Mouse (Mus musculus): ENCODE measurements around the gene Trp53rkb.

Trp53rkb gene

DNA sequence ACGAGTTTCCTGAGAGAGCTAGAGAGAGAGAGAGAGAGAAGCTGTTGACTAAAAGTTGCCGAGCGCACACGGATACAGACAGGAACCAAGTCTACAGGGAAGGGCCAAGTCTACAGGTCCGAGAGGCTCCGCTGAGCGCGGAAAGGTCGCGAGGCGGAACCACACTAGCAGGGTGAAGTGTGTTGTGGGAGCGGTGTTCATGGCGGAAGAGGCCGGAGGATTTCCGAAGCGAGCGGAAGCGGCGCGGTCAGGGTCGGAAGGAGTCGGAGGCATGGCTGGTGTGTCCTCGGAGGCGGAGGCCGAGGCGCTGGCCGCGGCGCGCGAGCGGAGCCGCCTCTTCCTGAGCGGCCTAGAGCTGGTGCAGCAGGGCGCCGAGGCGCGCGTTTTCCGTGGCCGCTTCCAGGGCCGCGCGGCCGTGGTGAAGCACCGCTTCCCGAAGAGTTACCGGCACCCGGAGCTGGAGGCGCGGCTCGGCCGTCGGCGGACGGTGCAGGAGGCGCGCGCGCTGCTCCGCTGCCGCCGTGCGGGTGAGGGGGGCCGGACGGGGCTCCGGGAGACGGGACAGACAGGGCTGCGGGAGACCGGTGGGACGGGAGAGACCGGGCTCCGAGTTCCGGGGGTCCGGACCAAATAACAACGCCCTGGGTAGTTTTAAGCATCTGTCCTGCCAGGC is 1.3 kb downstream of the Trp53rkb start:
- DNase-seq (ENCODE audit: low read depth in 1 of 2, low spot score in 2 of 2), result peak; percentile 67 to 78

DNA sequence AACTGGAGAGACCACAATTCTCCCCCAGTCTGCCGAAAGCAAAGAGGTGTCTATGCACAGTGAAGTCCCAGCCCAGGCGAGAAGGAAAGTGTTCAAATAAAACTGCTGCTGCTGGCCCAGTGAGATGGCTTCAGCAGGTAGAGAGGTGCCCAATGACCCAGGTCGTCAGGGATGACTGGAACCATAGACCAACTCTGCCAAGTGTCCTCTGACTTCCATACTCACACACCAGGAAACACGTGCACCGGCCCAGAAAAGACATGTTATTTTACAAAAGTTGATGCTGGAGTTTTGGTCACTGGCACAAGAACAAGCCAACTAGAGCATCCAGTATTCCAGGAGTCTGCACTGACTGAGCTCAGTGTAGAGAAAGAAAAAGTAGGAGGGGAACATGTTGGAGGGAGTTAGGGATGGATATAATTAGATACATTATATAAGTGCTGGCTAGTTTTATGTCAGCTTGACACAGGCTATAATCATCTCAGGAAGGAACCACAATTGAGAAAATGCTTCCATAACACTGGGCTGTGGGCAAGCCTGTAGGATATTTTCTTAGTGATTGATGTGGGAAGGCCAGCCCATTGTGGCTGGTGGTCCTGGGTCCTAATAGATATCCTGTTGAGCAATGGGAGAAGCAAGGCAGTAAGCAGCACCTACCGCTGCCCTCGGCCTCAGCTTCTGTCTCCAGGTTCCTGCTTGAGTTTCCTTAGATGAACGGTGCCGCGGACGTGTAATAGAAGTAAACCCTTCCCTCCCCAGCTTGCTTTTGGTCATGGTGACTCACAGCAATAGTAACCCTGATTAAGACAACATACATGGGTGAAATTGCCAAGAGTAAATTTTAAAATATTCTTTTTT is 7.5 kb downstream of the Trp53rkb start:
- DNase-seq (ENCODE audit: low read depth in 1 of 2, low spot score in 2 of 2), result no peak

DNA sequence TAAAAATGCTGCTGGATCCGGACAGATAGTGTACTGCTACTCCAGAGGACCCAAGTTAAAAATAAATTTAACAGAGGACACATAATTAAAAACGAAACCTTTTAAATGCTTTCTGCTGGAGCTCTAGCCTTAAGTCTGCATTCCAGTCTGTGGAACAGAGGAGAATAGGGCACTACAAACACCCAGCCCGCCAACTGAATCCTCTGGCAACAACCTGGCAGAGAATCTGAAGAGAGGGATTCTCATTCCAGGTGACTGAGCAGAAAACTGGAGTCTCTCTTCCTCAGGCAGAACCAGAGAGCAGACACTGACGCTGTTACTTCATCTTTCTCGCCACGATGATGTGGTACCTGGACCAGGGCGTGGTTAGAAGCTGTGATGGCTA is 8.1 kb downstream of the Trp53rkb start:
- DNase-seq (ENCODE audit: low read depth in 1 of 2, low spot score in 2 of 2), result no peak

DNA sequence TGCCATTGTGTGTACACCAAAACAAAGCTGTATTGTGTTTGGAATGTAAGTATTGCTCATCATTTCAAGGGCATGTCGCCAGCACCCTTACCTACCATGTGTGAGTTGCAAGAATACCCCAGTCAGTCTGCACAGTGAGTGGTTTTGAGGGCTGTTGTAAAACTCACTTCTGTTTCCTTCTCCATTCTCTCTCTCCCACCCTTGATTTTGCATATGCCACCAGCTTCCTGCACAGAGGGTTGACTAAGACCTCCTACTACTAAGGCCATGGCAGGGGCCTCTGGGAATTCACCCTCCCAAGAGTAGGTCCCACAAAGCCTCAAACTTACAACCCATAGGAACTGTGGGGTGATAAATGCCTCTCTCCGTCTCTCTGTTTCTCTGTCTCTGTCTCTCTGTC is 9.1 kb downstream of the Trp53rkb start:
- DNase-seq (ENCODE audit: low read depth in 1 of 2, low spot score in 2 of 2), result no peak

DNA sequence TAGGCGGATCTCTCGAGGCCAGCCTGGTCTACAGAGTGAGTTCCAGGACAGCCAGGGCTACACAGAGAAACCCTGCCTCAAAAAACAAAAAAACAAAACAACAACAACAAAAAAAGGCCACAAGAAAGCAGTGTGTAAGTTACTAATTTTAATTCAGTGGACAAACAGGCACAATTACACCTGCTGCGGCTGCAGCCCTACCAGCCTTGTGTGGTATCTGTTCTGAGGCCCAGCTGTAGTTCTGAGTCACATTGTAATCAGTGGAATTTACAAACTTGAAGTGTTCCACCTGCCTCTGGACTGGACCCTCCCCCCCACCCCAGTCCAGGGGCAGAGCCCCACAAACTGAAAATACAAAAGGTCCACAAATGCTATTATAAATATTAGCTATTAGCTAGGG is 11.0 kb downstream of the Trp53rkb start:
- DNase-seq (ENCODE audit: low read depth in 1 of 2, low spot score in 2 of 2), result no peak

DNA sequence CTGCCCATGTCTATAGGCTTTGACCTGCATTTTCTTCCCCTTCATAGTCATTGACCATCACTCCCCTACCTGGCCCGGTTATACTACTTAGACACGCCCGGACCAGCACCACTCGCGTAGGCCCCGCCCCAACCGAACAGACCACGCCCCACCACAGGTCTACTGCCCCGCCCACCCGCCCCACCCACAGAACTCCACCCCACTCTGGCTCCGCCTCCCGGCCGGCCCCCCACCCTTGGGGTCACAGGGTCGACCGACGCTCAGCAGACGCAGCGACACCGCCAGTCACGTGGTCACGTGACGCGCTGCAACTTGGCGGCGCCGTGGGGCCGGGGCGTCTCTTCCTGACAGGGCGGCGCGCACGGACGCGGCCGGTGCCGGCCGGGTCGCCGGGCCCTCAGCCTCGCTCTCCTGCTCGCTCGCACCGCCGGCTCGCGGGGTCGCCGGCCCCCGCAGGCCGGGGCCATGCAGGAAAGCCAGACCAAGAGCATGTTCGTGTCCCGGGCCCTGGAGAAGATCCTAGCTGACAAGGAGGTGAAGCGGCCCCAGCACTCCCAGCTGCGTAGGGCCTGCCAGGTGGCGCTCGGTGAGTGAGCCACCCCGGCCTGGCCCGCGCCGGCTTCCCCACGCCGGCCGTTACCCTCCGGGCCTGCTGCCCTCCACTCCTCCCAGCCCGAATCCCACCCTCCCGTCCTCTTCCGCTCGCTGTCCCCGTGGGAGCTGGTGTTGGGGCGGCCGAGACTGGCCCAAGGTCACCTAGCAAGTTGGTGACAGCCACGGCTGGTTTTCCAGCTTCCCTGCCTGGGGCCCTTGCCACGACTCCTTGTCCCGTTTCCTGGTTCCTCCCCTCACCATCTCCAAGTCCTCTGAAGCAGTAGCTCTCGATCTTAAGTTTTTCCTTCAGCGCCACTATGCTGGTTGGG is 13.2 kb downstream of the Trp53rkb start, which contains the start of gene Arfgef2:
Gene Arfgef2 (plus strand): TSS at position 339 of the 923 bp plus-strand sequence.
- DNase-seq (ENCODE audit: low read depth in 1 of 2, low spot score in 2 of 2), result peak; percentile 64 to 82

DNA sequence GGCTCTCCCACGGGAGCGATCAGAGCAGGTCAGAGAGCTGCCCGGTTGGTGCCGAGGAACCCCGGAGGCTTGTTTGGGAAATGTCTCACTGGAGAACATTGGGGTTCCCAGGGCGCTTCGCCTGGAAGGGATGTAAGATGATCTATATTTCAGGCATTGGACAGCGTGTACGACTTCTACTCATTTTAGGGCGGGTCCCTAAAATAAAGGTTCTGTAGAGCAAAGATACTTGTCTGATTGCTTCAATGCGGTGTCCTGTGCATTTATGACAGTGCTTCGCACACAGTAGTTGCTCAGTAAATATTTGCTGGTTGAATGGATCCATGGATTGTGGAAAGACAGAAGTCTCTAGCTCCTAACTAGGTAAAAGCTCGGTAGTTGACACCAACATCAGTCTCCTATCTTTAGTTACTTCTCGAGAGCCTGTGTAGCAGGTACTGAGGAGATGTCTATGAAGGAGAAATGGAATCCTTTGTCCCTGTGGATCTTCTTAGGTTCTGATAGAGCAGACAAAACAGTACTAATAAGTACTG is 13.9 kb downstream of the Trp53rkb start:
- DNase-seq (ENCODE audit: low read depth in 1 of 2, low spot score in 2 of 2), result no peak

DNA sequence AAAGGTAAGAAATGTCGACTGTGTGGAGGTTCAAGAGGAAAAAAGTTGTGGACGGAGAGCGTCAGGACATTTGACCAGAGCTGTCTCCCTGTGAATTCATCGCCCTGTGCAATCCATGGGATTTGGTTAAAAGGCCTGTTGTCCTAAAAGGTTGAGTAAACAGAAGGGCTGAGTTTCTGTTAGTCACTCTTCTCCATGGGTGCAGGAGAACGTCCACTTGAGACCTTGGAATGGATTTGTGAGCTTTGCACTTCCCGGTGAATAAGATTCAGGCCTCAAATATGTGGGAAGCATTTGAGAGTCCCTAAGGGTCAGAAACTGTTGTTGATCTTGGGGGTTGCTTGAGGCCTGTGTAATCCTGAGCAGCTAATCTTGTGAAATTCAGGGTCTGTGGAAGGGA is 14.5 kb downstream of the Trp53rkb start:
- no peak for DNase-seq (ENCODE audit: low read depth in 1 of 2, low spot score in 2 of 2)

DNA sequence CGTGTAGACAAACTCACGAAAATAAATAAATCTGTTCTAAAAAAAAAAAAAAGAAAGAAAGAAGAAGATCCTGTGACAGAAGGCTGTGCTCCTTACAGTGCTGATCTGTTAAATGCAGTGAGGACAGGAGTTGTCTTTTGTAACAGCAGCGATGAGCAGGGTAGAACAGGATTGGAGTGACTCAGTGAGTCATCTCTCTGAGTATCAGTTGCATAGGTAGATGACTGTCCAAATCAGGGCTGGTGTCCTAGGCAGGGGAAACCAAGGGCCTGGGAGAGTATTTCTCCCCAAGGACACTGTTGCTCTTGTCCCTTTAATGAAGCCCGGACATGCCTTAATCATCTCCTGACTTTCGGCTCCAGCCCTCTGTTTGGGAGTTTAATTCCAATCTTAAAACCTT is 17.2 kb downstream of the Trp53rkb start:
- no peak for DNase-seq (ENCODE audit: low read depth in 1 of 2, low spot score in 2 of 2)

DNA sequence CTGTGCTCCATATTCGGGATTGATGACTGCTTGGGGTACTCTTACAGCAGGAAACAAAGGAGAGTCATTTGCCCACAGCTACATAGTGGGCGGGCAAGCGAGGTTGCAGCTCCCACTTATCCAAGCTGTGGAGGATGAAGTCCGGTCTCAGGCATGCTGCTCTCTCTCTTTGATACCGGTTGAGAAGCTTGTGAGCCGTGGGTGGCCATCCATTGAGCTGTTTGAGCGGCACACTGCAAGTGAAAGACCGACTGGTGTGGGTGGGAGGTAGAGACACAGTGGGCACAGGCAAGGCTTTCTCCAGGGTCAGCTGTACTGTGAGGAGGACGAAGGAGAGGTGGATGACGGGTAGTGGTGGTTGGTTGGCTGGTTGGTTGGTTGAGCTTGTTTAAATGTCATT is 18.5 kb downstream of the Trp53rkb start:
- DNase-seq (ENCODE audit: low read depth in 1 of 2, low spot score in 2 of 2), result no peak

DNA sequence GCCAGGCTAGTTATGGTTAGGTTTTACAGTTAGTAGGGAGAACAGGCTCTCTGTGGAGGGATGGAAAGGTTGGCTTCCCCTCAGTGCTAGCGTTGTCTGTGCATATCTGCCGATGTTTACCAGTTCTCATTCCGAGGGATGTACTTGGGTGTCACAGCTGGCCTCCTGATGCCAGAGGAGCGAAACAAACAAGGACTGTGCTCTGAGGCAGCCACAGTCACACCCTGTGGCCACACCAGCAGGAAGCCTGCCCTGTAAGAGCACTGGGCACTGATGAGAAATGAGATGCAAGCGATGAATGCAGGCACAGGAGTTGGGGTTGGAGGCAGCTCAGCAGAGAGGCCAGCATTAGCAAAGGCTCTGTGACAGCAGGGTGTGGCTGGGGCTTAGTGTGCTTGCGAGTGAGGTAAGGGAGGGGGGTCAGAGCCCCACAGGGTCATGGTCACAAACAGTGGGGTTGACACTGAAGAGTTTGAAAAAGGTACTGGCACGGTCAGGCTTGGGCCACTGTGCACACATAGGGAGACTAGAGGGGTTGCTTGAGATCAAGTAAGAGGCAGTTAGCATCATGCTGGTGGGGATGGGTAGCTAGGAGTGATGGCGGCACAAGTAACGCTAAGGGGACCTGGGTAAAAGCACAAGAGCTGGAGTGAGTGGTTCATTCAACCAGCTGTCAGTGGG is 26.3 kb downstream of the Trp53rkb start:
- DNase-seq (ENCODE audit: low read depth in 1 of 2, low spot score in 2 of 2), result no peak

DNA sequence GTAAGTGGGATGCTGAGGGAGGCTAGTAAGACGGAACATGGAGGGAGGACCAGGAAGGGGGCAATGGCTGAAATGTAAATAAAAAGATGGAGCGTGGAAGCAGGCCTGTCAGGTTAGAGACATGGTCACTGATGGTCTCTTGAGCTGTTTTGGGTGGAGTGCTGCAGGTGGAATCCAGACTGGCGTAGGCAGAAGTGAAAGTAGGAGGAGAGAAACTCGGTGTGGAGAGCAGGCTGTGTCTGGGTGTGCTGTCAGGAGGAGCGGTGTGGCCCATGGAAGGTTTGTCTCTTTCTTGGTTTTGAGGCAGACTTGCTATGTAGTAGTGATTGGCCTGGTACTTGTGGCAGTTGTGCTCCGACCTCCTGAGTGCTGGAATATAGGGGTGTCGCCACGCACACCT is 27.5 kb downstream of the Trp53rkb start:
- no peak for DNase-seq (ENCODE audit: low read depth in 1 of 2, low spot score in 2 of 2)

DNA sequence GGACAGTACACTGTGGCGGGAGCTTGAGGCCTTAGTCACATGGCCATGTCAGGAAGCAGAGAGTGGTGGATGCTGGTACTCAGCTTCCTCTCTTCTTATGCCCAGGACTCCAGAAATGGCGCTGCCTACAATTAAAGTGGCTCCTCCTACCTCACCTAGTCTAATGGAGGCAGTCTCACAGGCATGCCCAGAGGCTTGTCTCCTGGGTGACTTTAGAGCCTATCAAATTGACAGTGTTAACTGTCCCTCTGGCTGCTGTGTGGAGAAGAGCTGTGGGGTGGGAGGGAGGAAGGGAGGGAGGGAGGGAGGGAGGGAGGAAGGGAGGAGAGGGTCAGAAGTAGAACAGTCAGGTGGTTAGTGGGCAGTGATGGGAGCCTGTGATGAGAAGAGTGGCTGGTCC is 28.5 kb downstream of the Trp53rkb start:
- no peak for DNase-seq (ENCODE audit: low read depth in 1 of 2, low spot score in 2 of 2)

DNA sequence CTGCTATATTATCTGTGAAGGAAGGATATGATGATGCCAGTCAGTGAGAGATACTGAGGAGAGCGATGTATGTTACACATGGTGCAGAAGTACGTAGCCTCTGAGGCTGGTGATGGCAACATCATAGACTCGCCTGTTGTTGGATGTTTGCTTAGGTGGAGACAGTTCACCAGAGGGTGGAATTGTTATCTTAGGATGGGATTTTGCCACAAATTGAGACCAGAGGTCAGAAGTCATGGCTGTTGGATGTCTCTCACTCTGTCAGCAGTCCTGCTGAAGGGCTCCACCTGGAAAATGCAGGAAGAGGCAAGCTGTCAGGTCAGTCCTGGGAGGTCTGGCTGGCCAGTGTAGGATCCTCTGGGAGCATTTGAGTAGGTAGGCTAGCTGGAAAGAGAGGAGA is 29.1 kb downstream of the Trp53rkb start:
- DNase-seq (ENCODE audit: low read depth in 1 of 2, low spot score in 2 of 2), result no peak

DNA sequence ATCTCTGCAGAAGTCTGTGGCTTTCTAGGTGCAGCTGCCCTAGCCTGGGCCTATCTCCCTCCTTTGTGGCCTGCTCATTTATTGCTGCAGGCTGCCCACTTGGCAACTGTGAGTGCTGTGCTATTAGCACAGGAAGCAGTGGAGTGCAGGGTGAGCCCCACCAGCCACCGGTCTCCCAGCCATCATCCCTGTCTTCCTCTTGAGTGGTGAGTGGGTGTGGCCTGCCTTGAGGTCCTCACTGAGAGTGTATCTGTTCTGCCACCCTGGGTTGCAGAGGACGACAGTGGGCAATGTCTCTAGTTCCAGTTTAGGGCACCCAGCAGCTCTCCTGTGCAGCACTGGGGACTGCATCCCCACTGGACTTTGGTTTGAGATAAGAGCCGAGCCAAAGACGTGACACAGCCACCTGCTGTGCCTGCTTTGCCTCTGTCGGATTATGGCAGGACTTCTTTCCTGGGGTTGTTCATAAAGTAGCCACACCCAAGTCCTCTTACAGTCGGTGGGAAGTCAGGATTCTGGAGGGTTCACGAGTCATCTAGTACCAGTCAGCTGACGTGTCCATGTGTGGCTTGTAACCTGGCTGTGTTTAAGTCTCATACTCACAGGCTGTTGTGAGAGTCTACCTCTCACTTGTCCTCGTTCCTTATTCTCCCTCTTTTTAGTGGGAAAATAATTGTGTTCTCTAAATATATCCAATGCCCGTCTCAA is 29.9 kb downstream of the Trp53rkb start:
- no peak for DNase-seq (ENCODE audit: low read depth in 1 of 2, low spot score in 2 of 2)

DNA sequence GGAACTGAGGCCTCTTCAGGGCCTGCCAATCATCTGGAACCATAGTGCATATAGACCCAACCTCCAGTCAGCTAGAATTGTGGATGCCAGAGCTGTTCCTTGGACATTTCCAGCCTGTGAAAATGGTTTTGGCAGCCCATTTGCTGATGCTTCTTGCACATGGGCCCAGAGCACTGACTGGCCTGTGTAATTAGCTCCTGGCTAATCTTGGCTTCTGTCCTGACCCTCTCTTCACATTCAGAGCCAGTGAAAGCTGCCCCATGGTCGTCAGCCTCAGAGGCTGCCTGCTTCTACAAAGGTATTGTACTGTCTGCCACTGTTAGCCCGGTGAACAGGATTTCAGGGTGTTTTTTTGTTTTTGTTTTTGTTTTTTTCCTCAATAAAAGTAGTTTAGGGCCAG is 30.6 kb downstream of the Trp53rkb start:
- DNase-seq (ENCODE audit: low read depth in 1 of 2, low spot score in 2 of 2), result no peak

DNA sequence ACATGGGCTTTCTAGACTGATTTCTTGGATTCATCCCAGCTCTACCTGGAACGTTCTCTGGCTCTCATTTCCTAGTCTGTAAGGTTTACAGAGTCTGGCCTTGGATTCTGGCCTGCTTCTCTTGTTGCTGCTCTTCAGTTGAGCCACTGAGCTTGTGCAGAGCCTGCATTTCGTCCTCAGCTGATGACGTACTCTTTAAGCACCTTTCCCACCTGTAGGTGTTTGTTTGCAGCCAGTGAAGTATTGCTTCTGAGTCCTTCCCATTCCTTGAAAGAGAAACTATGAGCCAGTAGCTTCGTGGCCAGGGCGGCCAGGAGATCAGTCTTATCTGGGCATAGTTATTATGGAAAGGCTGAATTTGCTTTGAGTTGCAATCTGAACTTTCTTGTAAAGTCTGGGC is 32.1 kb downstream of the Trp53rkb start:
- DNase-seq (ENCODE audit: low read depth in 1 of 2, low spot score in 2 of 2), result no peak

DNA sequence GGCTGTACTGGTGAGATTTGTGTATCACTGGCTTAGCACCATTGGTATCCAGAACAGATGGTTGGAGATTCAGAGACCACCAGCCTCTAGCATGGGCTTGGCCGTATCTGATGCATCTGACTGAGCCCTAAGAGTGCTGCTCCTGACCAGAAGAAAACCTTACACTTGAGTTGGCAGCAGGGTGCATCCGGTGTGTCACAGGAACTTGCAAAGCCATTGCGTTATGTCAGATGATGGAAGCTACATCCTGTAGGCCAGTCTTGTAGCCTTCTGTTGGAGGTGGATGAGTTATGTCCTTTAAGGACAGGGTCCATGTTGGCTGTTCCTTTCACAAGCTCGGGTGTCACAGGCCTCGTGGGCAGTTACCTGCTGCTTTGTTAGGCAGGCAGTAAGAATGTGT is 32.7 kb downstream of the Trp53rkb start:
- no peak for DNase-seq (ENCODE audit: low read depth in 1 of 2, low spot score in 2 of 2)

DNA sequence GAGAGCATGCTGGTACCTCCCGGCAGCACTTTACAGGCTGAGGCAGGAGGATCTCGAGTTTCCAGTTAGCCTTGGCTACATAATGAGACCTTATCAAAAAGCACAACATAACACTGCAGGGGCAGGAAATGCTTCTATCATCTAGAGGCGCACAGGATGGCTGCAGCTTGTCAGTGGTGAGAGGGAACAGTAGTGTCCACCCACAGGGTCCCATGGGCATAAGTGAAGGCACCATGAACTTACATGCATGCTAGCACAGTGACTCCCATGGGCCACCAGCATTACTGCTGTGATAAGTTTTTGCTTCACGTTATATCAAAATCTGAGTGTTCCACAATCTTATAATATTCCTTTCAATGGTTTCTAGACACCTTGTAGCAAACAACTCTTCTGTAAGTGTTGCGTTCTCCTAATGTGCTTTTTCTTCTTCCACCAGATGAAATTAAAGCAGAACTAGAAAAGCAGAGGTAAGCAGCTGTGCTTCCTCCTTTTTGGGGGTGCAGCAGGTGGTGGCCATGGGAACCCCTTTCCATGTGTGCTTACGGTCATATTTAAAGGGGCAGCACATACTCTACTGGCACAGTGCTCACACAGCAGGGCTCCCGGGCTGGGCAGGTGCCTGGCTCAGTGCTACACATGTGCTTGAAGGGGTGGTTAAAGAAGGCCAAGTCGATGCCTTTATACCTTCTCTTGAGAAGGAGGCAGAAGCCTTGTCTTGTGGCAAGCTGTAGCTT is 34.3 kb downstream of the Trp53rkb start:
- DNase-seq (ENCODE audit: low read depth in 1 of 2, low spot score in 2 of 2), result no peak

Measured in monocyte, adult 2 months (primary cell).